Mouse (Mus musculus) thymus, adult 2 months (tissue): ENCODE measurements around the gene Rpap3. TPM values are rescaled to one million over a fixed set of nuclear protein-coding genes. Genes with fewer than 3 reads are reported as not detected.

ENCODE experiments used
- DNase-seq: peaks from one replicate; pipeline ENCODE4 v3.0.0; 2021
- H3K27ac ChIP-seq: fragments of 200-500 bp; 2 replicates; pipeline ENCODE4 v1.5.1; 2012; ENCODE audit warnings: low read length, control low read depth; ENCODE audit not compliant: control insufficient read depth, insufficient read depth
- H3K27me3 ChIP-seq: fragments of 200-500 bp; 2 replicates; pipeline ENCODE4 v1.6.1; 2012; ENCODE audit warnings: mild to moderate bottlenecking, low read length, moderate library complexity, mixed read lengths; ENCODE audit not compliant: control insufficient read depth, insufficient read depth
- H3K36me3 ChIP-seq: fragments of 200-500 bp; 2 replicates; pipeline ENCODE4 v1.6.1; 2012; ENCODE audit warnings: mild to moderate bottlenecking, low read length, moderate library complexity; ENCODE audit not compliant: control insufficient read depth, insufficient read depth
- H3K4me1 ChIP-seq: fragments of 200-500 bp; replicated peaks from 2 replicates; pipeline ENCODE4 v1.6.1; 2012; ENCODE audit warnings: low read length; ENCODE audit not compliant: control insufficient read depth, insufficient read depth
- H3K4me3 ChIP-seq: fragments of 200-500 bp; 2 replicates; pipeline ENCODE4 v1.5.1; 2012; ENCODE audit warnings: mild to moderate bottlenecking, low read length, control low read depth, moderate library complexity; ENCODE audit not compliant: control insufficient read depth, insufficient read depth
- CTCF ChIP-seq: fragments of 200-500 bp; IDR thresholded peaks from 2 replicates; pipeline ENCODE4 v1.5.1; 2012; ENCODE audit warnings: mild to moderate bottlenecking, control low read depth, low read length, moderate library complexity, borderline replicate concordance; ENCODE audit not compliant: control insufficient read depth, poor library complexity, insufficient read depth; ENCODE audit errors: extremely low read depth
- POLR2A ChIP-seq: fragments of 200-500 bp; IDR thresholded peaks from 2 replicates; pipeline ENCODE4 v1.6.1; 2012; ENCODE audit warnings: mild to moderate bottlenecking, low read length, control low read depth, moderate library complexity; ENCODE audit not compliant: control insufficient read depth, poor library complexity, insufficient read depth; ENCODE audit errors: extremely low read depth
- WGBS: fragments of 180-500 bp; shearing (Covaris S2); methylation state at CpG from one replicate; pipeline ENCODE4 v1.1.7; 2018; 5-methylcytosine and 5-hydroxymethylcytosine counted together
- polyA plus RNA-seq: library from polyadenylated mRNA; depleted of rRNA; stranded (reverse); fragments of >200 nt; gene quantifications from 2 replicates; pipeline ENCODE4 v1.2.3, GENCODE M21; 2012

Gene Rpap3
- polyA plus RNA-seq, 1 experiment: 6.0 TPM

- no peaks in the 10 kb centered on the region for H3K36me3 ChIP-seq
- peak overlapping the region; percentile 42 for H3K4me3 ChIP-seq
- no peaks in the 10 kb centered on the region for H3K27me3 ChIP-seq
- peaks cover 88% of the 10 kb centered on the region for H3K4me1 ChIP-seq
- TF ChIP-seq CTCF (no peak), POLR2A (no peak)
- no peak for DNase-seq
- WGBS: 46% methylated on average over 7 of the region's 7 CpGs
- peak overlapping the region; percentile 95 for H3K27ac ChIP-seq
These were observed 23.2 kb upstream of the Rpap3 start for GRCm38 (mm10) chr15:97728804-97729203.

GRCm38 (mm10) chr15:97728394-97728793, 22.8 kb upstream of the Rpap3 start:
- WGBS: 77% methylated on average over 11 of the region's 11 CpGs
- Histone ChIP-seq H3K27me3 (no peaks in the 10 kb centered on the region), H3K27ac (peak overlapping the region; percentile 95), H3K36me3 (no peaks in the 10 kb centered on the region), H3K4me3 (no peak overlapping the region), H3K4me1 (peaks cover 88% of the 10 kb centered on the region)
- DNase-seq: no peak
- no peak for TF ChIP-seq POLR2A

DNA sequence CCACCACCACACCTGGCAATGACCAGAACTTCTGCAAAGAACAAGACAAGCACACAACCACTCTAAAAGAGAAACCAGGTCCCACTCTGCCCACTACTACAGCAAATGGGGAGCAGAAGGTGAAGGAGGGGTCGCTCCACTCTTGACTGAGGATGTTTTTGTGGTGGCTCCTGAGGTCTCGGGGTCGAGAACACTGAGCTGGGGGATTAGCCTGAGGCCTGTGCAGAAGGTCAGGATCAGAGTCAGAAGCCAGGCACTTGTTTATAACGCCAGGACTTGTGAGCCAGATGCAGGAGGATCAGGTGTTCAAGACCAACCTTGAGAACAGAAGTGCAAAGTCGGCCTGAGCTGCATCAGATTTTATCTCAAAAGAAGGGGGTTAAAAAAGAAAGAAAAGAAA, 21.9 kb upstream of the Rpap3 start:
- Histone ChIP-seq H3K4me3 (peak overlapping the region; percentile 14), H3K27ac (peak overlapping the region; percentile 95), H3K27me3 (no peaks in the 10 kb centered on the region), H3K36me3 (no peaks in the 10 kb centered on the region), H3K4me1 (peaks cover 92% of the 10 kb centered on the region)
- TF ChIP-seq CTCF (no peak), POLR2A (no peak)
- no peak for DNase-seq
- WGBS: 12% methylated on average over 5 of the region's 5 CpGs

DNA sequence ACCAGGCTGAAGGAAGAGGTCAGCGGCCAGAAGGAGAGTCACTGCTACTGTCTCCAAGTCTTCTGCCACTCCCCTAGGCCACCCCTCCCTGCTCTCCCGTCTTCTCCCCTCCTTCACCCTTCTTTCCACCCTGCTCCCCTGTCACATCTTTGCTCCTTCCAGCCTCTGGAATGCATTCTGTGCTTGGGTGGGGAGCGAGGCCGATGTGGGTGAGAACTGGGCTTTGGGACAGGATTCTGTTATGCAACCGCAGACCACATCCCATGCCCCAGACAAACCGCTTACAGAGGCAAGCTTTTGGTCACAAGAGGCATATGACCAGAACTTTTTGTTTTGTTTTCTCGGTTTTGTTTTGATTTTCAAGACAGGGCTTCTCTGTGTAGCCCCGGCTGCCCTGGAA, 21.4 kb upstream of the Rpap3 start:
- no peaks in the 10 kb centered on the region for H3K27me3 ChIP-seq
- no peak for TF ChIP-seq POLR2A
- no peak for TF ChIP-seq CTCF
- no peak for DNase-seq
- H3K36me3 ChIP-seq: no peaks in the 10 kb centered on the region
- peak overlapping the region; percentile 14 for H3K4me3 ChIP-seq
- WGBS: 4% methylated on average over 8 of the region's 8 CpGs
- peaks cover 93% of the 10 kb centered on the region for H3K4me1 ChIP-seq
- peak overlapping the region; percentile 95 for H3K27ac ChIP-seq

- Histone ChIP-seq H3K27me3 (no peaks in the 10 kb centered on the region), H3K27ac (peak overlapping the region; percentile 95), H3K4me3 (peak overlapping the region; percentile 14), H3K36me3 (no peaks in the 10 kb centered on the region), H3K4me1 (peaks cover 93% of the 10 kb centered on the region)
- no peak for TF ChIP-seq POLR2A
- TF ChIP-seq CTCF: no peak
- no peak for DNase-seq
- WGBS: 51% methylated on average over 13 of the region's 13 CpGs
These were observed 20.7 kb upstream of the Rpap3 start for GRCm38 (mm10) chr15:97726310-97726709.

- no peaks in the 10 kb centered on the region for H3K36me3 ChIP-seq
- H3K27me3 ChIP-seq: no peaks in the 10 kb centered on the region
- H3K27ac ChIP-seq: peak overlapping the region; percentile 95
- 27% methylated on average over 6 of the region's 6 CpGs for WGBS
- no peak overlapping the region for H3K4me3 ChIP-seq
- no peak for DNase-seq
- H3K4me1 ChIP-seq: peaks cover 91% of the 10 kb centered on the region
- TF ChIP-seq CTCF (no peak), POLR2A (no peak)
These were observed 19.7 kb upstream of the Rpap3 start for GRCm38 (mm10) chr15:97725198-97725785.
